Mouse (Mus musculus) liver, adult (tissue): ENCODE results near the gene Slc24a5.

Experiments
- GATA4 ChIP-seq: IDR thresholded peaks from 2 replicates; pipeline ENCODE4 v1.6.1; 2014; ENCODE audit warnings: mild to moderate bottlenecking, low read length; ENCODE audit not compliant: insufficient replicate concordance

The Slc24a5 gene

GRCm38 (mm10) chr2:125073056-125073780 lies 5.3 kb downstream of the Slc24a5 start:
- TF ChIP-seq GATA4, result no peak

GRCm38 (mm10) chr2:125083879-125084278 lies 16.0 kb downstream of the Slc24a5 start:
- TF ChIP-seq GATA4, result no peak

DNA sequence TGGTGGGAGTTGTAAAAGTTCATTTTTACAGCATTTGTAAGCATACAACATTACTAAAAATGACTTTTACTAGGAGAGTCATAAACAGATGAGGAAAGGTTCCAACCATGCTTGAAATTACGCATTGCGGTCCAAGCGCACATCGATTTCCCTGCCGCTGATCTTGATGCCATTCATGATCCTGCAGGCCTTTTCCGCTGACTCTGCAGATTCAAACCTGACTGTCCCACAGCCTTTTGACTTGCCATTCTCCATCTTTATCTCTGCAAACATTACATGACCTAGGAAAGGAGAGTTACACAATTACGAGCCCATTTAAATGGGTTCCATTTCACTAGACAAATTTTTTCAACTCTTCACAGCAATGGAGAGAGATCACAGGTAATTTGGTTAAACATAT lies 20.8 kb downstream of the Slc24a5 start:
- TF ChIP-seq GATA4, result no peak

DNA sequence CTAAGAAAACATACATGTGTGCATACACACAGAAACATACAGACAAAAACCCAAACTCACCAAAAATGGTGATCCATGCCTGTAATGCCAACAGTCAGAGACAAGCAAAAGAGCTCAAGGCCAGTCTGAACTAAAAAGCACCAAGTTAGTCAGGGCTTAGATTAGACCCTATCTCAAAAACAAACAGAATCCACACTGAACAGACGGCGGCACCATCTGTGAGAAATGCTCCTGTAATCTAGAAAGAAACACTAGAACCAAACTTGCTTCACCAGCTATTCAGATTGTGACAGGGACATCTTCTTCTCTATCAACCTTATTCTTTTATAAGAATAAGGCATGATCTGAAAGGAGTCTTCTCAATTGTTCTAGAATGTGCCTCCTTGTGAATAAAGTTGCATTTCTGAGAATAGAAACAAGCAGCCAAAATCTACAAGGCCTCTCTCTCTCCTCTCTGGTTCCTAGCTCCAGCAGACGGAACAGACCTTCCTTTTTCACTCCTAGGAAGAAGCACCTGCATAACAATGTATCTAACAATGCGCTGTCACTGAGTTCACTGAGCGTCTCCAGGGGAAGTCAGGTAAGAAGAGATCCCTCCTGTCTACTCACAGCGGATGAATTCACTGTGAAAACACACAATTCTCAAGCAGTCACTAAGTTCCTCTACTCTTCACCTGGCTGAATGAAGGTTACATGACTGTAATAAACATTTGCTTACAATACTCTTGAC lies 51.6 kb downstream of the Slc24a5 start:
- no peak for TF ChIP-seq GATA4

DNA sequence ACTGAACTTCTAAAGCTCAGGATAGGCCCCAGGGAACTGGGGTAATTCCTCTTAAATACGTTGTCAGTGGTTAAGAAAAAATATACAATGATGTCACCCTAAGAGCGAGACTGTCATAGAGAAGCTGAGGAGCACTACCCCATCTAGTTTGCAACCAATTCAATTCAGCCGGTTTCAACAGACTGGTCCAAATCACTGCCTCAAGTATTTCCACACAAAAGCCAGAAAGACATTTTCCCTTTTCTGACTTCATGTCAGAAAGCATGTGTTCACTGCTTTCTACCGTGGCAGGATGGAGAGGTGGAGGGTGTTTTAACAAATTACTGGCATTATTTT lies 54.3 kb downstream of the Slc24a5 start:
- TF ChIP-seq GATA4, result no peak

DNA sequence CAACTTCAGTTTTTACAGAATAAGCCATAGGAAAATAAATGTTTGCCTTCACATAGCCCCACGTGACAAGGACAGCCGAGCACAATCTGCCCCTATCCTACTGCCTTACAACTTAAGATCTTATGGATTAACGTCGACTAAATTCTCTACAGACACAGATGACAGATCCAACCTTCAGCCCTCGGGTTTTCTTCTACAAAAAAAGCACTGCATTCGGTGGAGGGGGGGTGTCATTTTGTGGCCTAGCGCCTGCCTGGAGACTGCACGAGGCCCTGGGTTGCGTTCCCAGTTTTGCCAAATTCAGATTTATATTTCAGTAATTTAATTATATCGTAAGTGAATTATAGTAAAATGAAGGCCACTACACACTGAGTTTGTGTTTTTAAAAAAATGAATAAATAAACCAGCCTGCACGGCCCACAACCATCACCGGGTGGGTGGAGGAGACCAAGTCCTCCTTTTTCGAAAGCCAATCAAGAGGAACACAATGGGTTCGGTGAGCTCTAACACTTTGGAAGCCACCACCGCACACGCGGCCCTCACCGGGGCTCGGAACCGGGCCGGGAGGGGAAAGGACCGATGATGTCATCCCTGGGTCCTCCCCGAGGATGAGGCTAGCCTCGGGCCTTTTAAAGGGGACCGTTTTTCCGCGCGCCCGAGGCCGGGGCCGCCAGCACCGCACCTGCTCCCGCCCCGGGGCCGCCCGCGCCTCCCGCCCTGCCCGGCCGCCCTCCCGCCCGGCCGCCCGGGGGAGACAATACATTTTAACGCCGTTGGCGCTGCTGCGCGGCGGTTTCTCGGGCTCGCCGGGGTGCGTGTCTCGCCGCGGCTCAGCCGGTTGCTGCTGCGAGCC lies 54.9 kb downstream of the Slc24a5 start:
- no peak for TF ChIP-seq GATA4

- no peak for TF ChIP-seq GATA4
Measured at GRCm38 (mm10) chr2:125123477-125123852, 55.5 kb downstream of the Slc24a5 start, which contains the start of gene Myef2. Gene Myef2 (minus strand): TSS chr2:125123661.

- TF ChIP-seq GATA4, result no peak
Measured at GRCm38 (mm10) chr2:125125824-125126223, 57.9 kb downstream of the Slc24a5 start.

- TF ChIP-seq GATA4, result no peak
Measured at GRCm38 (mm10) chr2:125126792-125127191, 58.9 kb downstream of the Slc24a5 start.

GRCm38 (mm10) chr2:125134113-125134512 lies 66.2 kb downstream of the Slc24a5 start:
- no peak for TF ChIP-seq GATA4

- no peak for TF ChIP-seq GATA4
Measured at GRCm38 (mm10) chr2:125135903-125136811, 68.2 kb downstream of the Slc24a5 start, which contains the start of gene Ctxn2. Gene Ctxn2 (plus strand): TSS chr2:125136692.

DNA sequence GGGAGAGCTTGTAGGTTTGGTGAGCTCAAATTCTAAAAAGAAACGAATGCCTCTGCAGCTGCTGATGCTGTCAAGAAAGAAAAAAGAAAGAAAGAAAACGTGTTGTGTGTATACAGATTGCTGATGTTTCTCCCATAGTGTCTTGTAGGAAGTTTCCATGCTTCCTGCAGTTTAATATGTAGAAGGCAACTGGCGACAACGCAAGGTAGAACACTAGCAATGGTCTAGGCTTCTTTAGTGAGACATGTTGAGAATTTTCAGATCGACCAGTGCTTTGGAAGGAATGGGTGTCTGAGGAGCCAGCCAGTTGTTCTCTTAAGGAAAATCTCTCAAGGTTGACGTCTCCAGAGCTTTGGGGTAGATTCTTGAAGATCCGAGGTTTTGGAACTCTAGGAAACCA lies 68.9 kb downstream of the Slc24a5 start:
- TF ChIP-seq GATA4, result no peak
